Mouse (Mus musculus) lung, adult 2 months (tissue): Measurements from ENCODE around the gene Taar7e. TPM values are rescaled to one million over a fixed set of nuclear protein-coding genes. Genes with fewer than 3 reads are reported as not detected.
"Not testable (repeated sequence)": the region's sequence is repeated elsewhere in the genome, so short reads cannot be mapped to it uniquely, and the experiment has no call there.

Experiments used
- DNase-seq: peaks from one replicate; pipeline ENCODE4 v3.0.0; 2022
- H3K4me1 ChIP-seq: fragments of 200-500 bp; 2 replicates; pipeline ENCODE4 v1.6.1; 2011; ENCODE audit warnings: low read length; ENCODE audit not compliant: control insufficient read depth, insufficient read depth
- H3K4me3 ChIP-seq: fragments of 200-500 bp; replicated peaks from 2 replicates; pipeline ENCODE3; 2011; ENCODE audit warnings: low read depth, mild to moderate bottlenecking, control low read depth, low read length; ENCODE audit errors: extremely low read depth
- CTCF ChIP-seq: fragments of 200-500 bp; IDR thresholded peaks from 2 replicates; pipeline ENCODE4 v1.5.1; 2011; ENCODE audit warnings: mild to moderate bottlenecking, low read length, control low read depth; ENCODE audit not compliant: insufficient read depth
- POLR2A ChIP-seq: fragments of 200-500 bp; IDR thresholded peaks from 2 replicates; pipeline ENCODE4 v1.6.1; 2011; ENCODE audit warnings: low read depth, mild to moderate bottlenecking, control low read depth, low read length, borderline replicate concordance; ENCODE audit errors: extremely low read depth
- WGBS: fragments of 180-500 bp; shearing (Covaris S2); methylation state at CpG from one replicate; pipeline ENCODE4 v1.1.7; 2018; 5-methylcytosine and 5-hydroxymethylcytosine counted together
- polyA plus RNA-seq: library from polyadenylated mRNA; depleted of rRNA; stranded (reverse); fragments of >200 nt; gene quantifications from 2 replicates; pipeline ENCODE4 v1.2.3, GENCODE M21; 2012; rRNA removed

The Taar7e gene
- polyA plus RNA-seq, 1 experiment = not detected

DNA sequence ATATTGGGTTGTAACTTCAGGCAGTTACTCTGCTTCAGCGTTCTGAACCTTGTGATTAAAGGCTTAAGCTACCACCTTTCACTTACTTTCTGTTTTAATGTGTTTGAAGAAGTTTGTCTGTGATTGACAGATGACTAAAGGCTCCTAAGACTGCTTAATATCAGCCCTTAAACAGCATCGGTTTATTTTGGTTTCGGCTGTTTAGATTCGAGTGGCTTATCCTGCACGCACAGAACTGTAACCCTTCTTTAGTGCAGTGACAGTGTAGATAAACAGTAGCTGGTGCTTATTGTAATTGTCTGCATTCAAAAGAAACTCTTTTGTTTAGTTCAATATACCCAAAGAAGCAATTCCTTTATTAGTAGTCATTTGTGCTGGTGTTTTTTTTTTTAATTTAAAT, 14.6 kb downstream of the Taar7e start:
- no peak overlapping the region for H3K4me3 ChIP-seq
- WGBS = 37% methylated on average over 5 of the region's 5 CpGs
- TF ChIP-seq CTCF (no peak), POLR2A (no peak)
- no peak for DNase-seq
- H3K4me1 ChIP-seq = no peaks in the 10 kb centered on the region

DNA sequence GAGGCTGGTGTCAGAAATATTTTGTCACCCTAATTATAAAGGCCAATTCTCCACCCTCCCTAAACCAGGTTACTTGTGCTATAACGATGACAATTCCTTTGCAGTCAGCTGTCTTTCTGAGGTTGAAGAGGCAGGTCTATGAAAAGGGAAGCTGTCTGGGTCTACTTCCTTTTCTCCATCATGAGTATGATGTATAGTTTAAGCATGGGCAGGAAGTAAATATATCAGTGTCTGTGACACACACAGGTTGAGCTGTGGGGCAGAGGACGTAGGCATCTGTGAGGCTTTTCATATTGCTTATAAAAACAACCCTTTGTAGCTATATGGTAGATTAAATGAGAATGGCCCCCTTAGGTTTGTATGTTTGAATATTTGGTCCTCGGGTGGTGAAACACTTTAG, 21.6 kb downstream of the Taar7e start:
- WGBS = 62% methylated on average over 3 of the region's 3 CpGs
- no peak for DNase-seq
- Histone ChIP-seq H3K4me1 (no peaks in the 10 kb centered on the region), H3K4me3 (no peak overlapping the region)
- TF ChIP-seq POLR2A = no peak
- no peak for TF ChIP-seq CTCF

DNA sequence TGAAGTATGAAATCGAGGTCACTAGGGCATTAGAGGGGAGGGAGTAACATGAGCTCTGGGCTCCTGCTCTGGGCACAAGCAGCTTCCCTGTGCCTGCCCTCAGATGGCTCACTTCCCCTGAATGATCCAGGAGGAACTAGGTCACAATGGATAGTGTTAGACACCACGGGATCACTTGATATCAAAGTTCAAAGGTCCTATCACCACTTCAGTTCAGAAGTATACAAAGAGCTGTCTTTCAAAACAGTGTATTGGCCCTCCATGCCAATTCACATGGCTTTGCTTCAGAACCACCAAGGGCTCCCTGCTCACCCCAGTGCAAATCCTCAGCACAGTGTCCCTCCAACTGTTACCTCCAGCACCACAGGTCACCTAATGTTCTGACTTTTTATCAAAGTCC, 37.3 kb downstream of the Taar7e start:
- WGBS = 31% methylated on average over 2 of the region's 2 CpGs
- not testable (repeated sequence) for H3K4me1 ChIP-seq, H3K4me3 ChIP-seq, DNase-seq

- not testable (repeated sequence) for H3K4me3 ChIP-seq, H3K4me1 ChIP-seq, DNase-seq
- 87% methylated on average over 2 of the region's 4 CpGs for WGBS
Observed at GRCm38 (mm10) chr10:24076200-24076599, 38.8 kb downstream of the Taar7e start, which contains the start of gene Taar8a. Gene Taar8a, plus strand, starts transcription at chr10:24076500.

DNA sequence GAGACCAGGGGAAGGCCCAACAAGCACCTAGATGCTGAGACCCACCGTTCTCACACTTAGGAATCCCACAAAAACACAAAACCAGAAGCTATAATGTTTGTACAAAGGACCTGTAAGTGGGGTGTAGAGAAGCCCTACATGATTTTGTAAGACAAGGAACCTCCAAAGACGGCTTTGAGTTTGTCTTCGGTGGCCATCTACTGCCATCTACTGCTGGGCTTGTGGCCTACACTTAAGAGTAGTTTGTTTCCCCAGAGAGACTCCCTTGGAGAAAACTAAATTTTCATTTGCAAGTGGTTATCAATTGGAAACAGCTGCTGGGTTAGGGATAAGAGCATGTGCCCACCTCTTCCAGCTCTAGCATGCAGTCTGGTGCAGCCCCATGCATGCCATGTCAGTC, 42.8 kb downstream of the Taar7e start:
- DNase-seq = peak; percentile 13

DNA sequence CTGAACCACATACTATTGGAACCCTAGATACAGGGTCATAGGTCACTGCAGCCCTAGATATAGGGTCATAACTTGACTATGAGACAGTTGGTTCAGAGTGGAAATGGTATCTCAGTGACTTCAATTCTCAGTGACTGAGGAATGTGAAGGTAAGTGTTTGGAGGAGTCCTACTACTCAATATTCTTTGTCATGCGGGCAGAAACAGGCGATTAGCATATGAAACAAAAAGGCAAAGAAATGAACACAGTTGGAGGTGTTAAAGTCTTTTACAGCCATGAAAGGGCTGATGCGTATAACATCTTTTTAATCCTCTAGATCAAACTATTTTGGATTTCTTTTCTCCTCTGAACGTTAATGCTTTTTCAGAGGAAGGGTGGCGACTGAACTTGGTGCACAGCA, 48.5 kb downstream of the Taar7e start:
- DNase-seq = no peak
- TF ChIP-seq CTCF = no peak
- no peak for TF ChIP-seq POLR2A
- WGBS = 77% methylated on average over 5 of the region's 5 CpGs
- Histone ChIP-seq H3K4me1 (no peaks in the 10 kb centered on the region; the same call in 1 of the 2 replicates), H3K4me3 (no peak overlapping the region)

More for the DNA sequence above, 42.8 kb downstream of the Taar7e start:
- no peak overlapping the region for H3K4me3 ChIP-seq
- 30% methylated on average over 3 of the region's 3 CpGs for WGBS
- no peak for TF ChIP-seq CTCF
- TF ChIP-seq POLR2A = no peak
- H3K4me1 ChIP-seq = no peaks in the 10 kb centered on the region

DNA sequence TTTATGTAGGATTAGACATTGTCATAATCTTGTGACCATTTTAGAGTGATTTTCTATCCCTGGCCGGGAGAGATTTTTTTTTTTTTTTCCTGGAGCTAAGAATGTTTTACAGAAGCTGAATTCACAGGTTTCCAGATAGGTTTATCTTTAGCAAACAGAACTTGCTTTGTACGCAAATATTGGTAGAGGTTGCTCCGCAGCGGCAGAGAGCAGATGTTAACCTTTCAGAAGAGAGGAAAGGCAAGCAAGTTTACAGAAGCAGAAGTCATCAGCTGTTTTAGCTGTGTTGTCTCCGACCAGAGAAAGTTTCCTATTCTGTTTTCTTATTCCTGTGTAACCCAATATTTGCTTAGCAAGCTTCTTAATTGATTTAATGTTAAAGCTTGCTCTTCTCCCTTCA, 49.1 kb downstream of the Taar7e start:
- TF ChIP-seq POLR2A = no peak
- no peak for TF ChIP-seq CTCF
- H3K4me1 ChIP-seq = no peaks in the 10 kb centered on the region; the same call in 1 of the 2 replicates
- 58% methylated on average over 5 of the region's 5 CpGs for WGBS
- no peak for DNase-seq
- H3K4me3 ChIP-seq = no peak overlapping the region

DNA sequence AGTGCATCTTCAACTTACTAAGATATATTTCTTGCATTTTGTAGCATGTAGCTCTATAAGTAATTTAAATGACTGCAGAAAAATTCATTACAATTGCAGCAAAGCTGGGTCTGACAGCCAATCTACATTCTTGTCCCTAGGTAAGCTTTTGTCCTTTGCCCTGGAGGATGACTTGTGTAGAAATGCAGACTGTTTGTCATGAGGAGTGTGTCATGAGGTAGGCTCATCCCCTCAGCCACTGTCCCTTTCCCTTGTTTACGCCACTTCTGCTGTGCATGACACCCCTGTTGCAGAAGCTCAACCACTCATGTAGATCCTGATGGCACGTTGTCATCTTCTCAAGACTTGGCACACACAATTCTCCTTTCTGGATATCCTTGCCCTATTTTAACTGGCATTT, 49.8 kb downstream of the Taar7e start:
- 76% methylated on average over 2 of the region's 2 CpGs for WGBS
- H3K4me3 ChIP-seq = no peak overlapping the region
- TF ChIP-seq POLR2A = no peak
- TF ChIP-seq CTCF = no peak
- H3K4me1 ChIP-seq = no peaks in the 10 kb centered on the region; the same call in 1 of the 2 replicates
- no peak for DNase-seq

Other genes starting within 250 kb of the Taar7e start
- gene Slc18b1, start 240.6 kb upstream of the Taar7e start, polyA plus RNA-seq = 8.1 and 10.3 TPM in 2 replicates
- gene Vnn3, start 186.2 kb upstream of the Taar7e start, polyA plus RNA-seq = 4.3 and 4.8 TPM in 2 replicates
- 12.0 and 18.9 TPM in 2 replicates for gene Vnn1, start 142.9 kb upstream of the Taar7e start, polyA plus RNA-seq
- gene Taar1, start 117.3 kb upstream of the Taar7e start, polyA plus RNA-seq = not detected in 2 replicates
- gene Taar2, start 99.0 kb upstream of the Taar7e start, polyA plus RNA-seq = 0.27 TPM in 1 of 2 replicates, not detected in the other
- gene Taar3, start 88.1 kb upstream of the Taar7e start, polyA plus RNA-seq = not detected in 2 replicates
- gene Taar4, start 77.1 kb upstream of the Taar7e start, polyA plus RNA-seq = not detected in 2 replicates
- gene Taar5, start 66.9 kb upstream of the Taar7e start, polyA plus RNA-seq = not detected in 2 replicates
- not detected in 2 replicates for gene Taar6, start 52.0 kb upstream of the Taar7e start, polyA plus RNA-seq
- gene Taar7a, start 44.1 kb upstream of the Taar7e start, polyA plus RNA-seq = not detected in 2 replicates
- not detected in 2 replicates for gene Taar7b, start 37.7 kb upstream of the Taar7e start, polyA plus RNA-seq
- not detected in 2 replicates for gene Taar7d, start 10.4 kb upstream of the Taar7e start, polyA plus RNA-seq
- not detected in 2 replicates for gene Taar7f, start 11.9 kb downstream of the Taar7e start, polyA plus RNA-seq
- not detected in 2 replicates for gene Taar8a, start 38.9 kb downstream of the Taar7e start, polyA plus RNA-seq
- gene Taar8b, start 54.7 kb downstream of the Taar7e start, polyA plus RNA-seq = not detected in 2 replicates
- gene Taar8c, start 64.3 kb downstream of the Taar7e start, polyA plus RNA-seq = not detected in 2 replicates
- not detected in 2 replicates for gene Taar9, start 71.9 kb downstream of the Taar7e start, polyA plus RNA-seq
- 91.9 and 97.8 TPM in 2 replicates for gene Stx7, start 111.7 kb downstream of the Taar7e start, polyA plus RNA-seq
- gene Moxd1, start 185.9 kb downstream of the Taar7e start, polyA plus RNA-seq = 1.3 and 1.9 TPM in 2 replicates